Mouse (Mus musculus): Measurements from ENCODE around the gene Guca2a.
A peak's percentile ranks its signal among the peaks of the same experiment; 100 is the strongest.
"Not testable (repeated sequence)": the region's sequence is repeated elsewhere in the genome, so short reads cannot be mapped to it uniquely, and the experiment has no call there.

Guca2a gene

DNA sequence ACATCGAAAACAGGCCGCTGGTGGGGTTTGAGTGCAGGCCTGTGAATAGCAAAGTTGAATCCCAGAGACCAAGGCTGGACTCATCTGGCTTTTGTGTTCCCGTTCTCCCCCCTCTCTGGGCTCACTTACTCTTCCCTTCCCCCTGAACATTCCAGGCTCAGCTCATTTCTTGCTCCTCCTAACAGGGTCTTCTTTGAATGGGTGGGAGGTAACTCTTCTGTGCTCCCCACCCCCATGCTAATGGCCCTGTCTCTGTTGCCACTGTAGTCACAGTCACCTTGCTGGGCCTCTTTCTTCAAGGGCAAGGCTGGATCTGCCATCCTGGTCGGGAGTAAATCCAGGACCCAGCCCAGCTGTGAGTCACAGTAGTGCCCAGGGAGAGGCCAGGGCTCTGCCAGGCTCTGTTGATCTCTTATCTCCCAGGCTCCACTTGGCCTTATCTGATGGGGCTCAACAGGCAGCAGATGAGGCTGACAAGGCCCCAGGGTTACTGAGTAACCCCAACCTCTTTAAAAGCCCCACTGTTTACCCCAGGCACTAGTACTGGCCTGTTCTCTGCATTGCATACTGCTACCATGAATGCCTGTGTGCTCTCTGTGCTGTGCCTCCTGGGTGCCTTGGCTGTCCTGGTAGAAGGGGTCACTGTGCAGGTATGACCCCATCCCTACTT is at the start of gene Guca2a:
Guca2a (plus strand) TSS at position 529 of the 670 bp plus-strand sequence.
- DNase-seq: no peak

DNA sequence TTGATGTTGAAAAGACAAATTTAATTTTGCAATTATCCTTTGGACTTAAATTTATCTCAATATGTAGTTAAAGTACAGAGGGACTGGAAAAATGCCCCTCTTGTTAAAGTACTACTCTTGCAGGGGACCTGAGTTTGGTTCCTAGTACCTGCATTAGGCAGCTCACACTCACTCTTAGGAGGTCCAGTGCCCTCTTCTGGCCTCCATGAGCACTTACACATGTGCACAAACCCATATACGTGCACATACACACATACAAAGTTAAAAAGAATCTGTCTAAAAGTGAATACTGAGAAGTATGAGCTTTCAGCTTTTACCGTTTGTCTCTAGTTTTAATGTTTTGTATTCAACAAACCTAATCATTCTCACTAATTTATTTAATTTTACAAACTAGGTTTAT is 49.5 kb upstream of the Guca2a start:
- DNase-seq: peak in 1 of 2 experiments; percentile 5

DNA sequence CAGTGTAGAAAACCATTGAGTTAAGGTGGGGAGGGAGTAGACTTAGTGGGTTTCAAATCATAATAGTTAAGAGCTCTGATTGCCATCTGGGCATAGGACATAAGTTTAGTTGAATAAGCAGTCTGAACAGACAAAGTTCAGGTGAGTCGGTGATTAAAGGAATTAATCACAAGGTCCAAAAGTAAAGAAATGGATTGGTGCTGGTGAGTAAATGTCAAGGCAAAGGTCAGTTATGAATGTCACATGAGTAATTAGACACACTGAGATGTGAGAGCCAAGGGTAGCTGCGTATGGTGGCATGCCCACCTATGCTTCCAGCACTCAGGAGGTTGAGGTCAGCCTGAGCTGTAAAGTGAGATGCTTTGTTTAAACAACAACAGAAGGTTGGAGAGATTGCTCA is 48.1 kb upstream of the Guca2a start:
- DNase-seq: no peak

DNA sequence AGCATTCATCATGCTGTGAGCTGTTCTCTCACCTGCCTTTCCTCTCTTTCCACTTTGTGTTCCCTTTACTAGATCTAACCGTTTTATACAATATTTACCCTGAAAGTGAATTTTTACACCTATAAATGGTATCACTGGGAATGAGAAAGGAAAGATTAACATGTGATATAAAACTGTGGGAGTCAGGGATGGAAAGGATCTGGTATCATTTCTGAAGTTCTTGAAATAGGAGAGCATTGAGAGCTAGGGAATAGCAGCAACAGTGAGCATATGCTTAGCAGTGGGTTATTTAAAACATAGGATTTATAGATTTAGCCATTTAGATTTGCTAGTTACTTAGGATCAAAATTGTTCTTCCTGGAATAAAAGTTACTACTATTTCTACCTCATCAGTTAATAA is 47.5 kb upstream of the Guca2a start:
- DNase-seq: no peak

- no peak for DNase-seq
Measured at GRCm38 (mm10) chr4:119592479-119592878, 45.0 kb upstream of the Guca2a start.

DNA sequence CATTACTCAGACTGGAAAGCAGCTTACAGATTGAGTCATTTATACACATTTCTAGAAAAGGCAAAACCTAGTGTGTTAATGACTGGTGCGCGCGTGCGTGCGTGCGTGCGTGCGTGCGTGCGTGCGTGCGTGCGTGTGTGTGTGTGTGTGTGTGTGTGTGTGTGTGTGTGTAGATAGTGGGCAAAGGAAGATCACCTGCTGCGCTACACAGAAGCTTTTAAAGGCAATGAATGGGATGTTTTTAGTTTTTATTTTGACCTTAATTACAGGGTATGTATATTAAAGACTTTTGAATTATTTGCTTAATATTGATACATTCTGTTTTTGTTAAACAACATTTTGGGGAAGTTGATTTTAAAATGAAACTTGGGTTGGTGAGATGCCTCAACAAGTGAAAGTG is 43.2 kb upstream of the Guca2a start:
- peak in 1 of 2 experiments; percentile 8 for DNase-seq

DNA sequence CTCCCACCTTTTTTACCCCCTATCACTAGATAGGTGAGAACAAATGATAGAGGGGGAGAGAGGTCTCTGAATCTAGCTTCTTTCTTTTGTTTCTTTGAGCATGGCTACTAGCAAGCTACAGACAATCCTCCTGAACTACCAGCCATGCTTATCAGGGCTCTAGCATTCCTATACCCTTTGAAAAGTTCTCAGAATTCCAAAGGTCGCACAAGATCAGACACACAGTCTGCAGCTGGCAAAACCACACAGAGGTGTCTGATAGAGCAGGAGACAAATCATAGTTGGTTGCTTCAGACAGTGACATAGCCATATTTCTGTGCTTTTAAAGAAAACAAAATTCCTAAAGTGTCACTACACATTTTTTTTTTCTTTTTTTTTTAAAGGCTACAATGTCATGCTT is 37.9 kb upstream of the Guca2a start:
- no peak for DNase-seq

- DNase-seq: peak; percentile 20 to 42
Measured at GRCm38 (mm10) chr4:119609488-119609887, 28.0 kb upstream of the Guca2a start.

DNA sequence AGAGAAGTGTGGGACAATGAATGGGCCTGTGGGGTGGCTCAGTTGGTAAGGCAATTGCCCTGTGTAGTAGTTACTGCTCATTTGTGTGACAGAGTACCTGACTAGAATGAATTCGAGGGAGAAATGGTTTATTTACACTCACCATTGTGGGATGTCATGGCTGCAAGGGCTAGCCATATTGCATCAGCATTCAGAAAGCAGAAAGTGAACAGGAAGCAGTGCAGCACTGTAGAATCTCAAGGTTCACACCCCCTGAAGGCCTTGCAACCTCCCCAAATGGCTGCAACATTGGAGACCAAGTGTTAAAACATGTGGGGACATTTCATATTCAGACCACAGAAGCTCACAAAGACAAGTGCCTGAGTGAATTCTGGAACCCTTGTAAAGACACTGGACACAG is 23.4 kb upstream of the Guca2a start:
- no peak for DNase-seq

GRCm38 (mm10) chr4:119614724-119615123 is 22.8 kb upstream of the Guca2a start:
- DNase-seq: no peak

GRCm38 (mm10) chr4:119626081-119626645 is 11.3 kb upstream of the Guca2a start:
- no peak for DNase-seq

GRCm38 (mm10) chr4:119626876-119627275 is 10.6 kb upstream of the Guca2a start:
- DNase-seq: no peak

DNA sequence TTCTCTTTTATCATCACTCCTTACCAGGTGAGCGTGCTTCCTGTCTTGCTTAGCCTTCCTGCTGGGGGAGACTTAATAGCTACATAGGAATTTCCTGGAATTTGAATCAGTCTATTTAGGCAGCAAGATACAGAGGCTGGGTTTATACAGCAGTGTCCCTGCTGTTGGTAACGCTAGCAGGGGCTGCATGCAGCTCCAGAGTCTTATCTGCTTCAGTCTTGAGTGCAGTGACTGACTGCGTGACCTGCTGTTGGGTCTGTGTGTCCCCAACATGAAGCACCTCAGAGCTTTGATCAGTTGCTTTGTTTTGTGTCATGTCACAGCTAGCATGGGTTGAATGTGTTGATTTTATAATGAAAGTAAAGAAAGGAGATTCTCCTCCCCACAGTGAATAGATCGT is 10.2 kb upstream of the Guca2a start:
- DNase-seq: no peak

- DNase-seq: not testable (repeated sequence)
Measured at GRCm38 (mm10) chr4:119628363-119628762, 9.1 kb upstream of the Guca2a start.

DNA sequence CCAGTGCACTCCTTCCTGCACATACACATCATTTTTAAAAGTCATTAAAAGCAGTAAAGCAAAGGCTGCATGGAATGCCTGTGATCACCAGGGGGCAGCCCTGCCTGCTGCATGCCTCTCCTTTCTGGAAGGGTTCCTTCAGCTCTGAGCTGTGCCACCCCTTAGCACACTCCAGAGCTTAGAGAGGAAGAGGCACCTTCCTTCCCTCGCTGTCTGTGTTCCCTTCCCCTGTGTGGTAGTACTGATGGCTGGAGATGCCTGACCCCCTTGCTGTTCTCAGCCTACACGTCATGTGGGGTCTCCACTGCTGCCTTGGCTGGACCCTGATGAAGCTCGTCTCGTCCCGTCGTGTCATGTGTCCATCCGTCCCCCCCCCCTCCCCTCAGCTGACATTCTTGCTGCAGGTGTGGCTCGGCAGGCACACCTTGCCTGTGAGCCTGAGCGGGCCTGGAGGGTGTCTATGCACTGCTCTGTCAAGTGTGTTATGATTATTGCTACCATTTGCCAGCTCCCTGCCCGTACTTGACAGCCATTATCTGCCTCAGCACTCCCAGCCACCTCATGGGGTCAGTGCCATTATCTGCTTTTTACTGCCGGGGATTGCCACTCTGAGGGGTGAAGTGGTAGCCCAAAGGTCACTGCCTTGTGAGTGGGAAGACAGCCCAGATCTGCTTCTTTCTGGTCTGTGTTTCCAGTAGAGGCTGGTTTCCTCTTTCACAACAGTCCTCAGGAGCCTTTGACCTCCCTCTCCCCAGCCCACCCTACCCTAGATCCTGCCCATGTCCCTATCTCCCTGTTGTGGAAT is 6.2 kb upstream of the Guca2a start:
- peak; percentile 54 to 59 for DNase-seq

- DNase-seq: no peak
Measured at GRCm38 (mm10) chr4:119632721-119633120, 4.8 kb upstream of the Guca2a start.

DNA sequence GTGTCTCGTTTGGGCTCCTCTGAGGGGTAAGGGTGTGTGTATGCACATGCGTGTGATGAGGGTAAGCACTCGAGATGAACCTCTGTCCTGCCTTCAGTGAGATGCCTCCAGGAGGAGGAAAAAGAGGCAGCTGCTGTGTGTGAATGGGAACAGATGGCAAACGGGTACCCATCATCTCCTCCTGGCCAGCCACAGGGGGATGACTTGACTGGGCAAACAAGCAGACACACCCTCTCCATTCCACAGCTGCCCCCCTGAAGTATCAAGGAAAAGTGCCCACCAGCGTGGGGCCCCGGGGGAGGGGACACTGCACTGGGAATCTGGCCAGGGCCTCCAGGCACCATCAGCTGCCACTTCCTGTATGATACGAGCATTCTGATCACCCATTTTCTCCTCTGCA is 4.2 kb upstream of the Guca2a start:
- no peak for DNase-seq

DNA sequence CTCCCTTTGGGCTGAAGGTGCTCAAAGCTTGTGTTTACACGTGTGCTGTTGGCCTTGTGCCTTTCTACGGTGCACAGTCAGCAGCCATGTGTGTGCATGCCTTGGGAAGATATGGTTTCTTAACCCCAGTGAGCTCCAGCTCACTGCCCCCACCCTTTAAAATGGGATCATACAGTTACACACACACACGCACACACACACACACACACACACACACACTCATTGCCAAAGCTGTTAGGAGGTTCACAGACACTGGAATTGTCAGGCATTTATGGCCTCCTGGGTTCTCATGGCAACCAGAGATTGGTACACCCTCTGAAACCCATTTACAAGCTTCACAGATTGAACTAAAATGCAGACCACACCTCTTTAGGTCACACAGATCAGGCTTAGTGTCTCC is 3.6 kb upstream of the Guca2a start:
- DNase-seq: no peak

GRCm38 (mm10) chr4:119634908-119635660 is 2.4 kb upstream of the Guca2a start:
- DNase-seq: no peak

GRCm38 (mm10) chr4:119635686-119636085 is 1.8 kb upstream of the Guca2a start:
- no peak for DNase-seq

- no peak for DNase-seq
Measured at GRCm38 (mm10) chr4:119636731-119637130, 773 bp upstream of the Guca2a start.

- no peak for DNase-seq
Measured at GRCm38 (mm10) chr4:119637946-119638345, 442 bp downstream of the Guca2a start.

DNA sequence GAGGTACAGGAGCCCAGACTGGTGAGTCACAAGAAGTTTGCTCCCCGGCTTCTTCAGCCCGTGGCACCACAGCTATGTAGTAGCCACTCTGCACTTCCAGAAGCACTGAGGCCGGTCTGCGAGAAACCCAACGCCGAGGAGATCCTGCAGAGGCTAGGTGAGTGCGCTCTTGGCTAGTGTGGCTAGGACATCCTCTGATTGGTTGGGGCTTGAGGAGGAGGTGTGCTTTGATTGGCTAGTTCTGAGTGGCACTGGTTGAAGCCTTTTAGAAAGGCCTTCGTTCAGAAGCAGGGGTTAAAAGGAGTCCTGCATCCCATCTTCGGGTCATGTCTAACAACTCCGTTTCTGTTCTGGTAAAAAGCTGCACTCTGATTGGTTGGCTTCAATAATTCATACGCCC is 1.2 kb downstream of the Guca2a start:
- DNase-seq: no peak
